Mouse (Mus musculus): ENCODE measurements around the gene Rfc2. TPM values are rescaled to one million over a fixed set of nuclear protein-coding genes. Genes with fewer than 3 reads are reported as not detected.
A peak's percentile ranks its signal among the peaks of the same experiment; 100 is the strongest.

Gene Rfc2
- polyA plus RNA-seq, 1 experiment from 2014 or later = 432 TPM

DNA sequence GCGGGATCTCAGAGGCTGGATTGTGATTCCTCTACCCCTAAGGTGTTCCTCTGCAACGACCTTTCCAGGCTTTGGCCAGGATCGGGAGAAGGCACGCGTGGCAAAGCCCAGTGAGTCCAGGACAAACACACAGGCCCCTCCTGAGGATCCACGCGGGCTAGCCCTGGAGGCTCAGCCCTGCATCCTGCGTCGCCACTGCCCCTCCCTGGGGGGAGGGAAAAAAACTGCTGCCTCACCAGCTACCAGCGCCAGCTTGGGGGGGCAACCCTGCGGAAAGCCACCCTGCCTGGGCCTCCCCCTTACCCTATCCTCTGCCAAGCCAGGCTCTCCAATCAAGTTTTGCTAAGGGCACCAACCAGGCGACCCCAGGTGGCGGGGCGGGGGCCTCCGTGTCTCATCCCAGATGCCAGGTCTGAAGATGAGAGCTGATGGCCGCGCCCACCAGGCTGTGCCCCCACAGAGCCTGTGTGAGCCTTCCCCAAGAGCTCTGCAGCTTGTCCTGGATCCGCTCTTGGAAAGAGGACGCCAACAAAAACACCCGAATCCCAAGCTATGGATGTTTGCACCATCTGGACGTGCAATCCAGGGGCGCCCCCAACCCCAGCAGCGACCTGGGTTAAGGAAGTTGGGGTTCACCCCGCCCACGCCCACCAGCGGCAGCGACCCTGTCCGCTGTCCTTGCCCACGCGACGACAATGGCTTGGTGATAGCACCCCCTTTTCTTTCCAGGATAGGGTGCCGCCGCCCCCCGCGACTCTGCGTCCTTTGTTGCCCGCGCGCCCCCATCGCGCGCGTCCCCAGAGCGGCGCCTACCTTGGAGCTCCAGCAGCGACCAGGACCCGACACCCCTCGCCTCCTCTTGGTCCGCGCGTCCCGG lies 29.7 kb upstream of the Rfc2 start:
- H3K27me3 ChIP-seq (ENCODE audit: low read depth, poor library complexity, severe bottlenecking) = 0 out of 2 replicates have a peak, but pooled peaks cover 3% of the 10 kb centered on the region
- no peaks in the 10 kb centered on the region for H3K9me3 ChIP-seq (replicated peaks)
- H3K27ac ChIP-seq (replicated peaks) = peak overlapping the region; percentile 94
- peaks cover 67% of the 10 kb centered on the region for H3K4me1 ChIP-seq
- DNase-seq (ENCODE audit: low spot score) = peak; percentile 53
- peak overlapping the region; percentile 95 for H3K4me3 ChIP-seq
- peaks cover 13% of the 10 kb centered on the region for H3K36me3 ChIP-seq
- WGBS = 2% methylated on average over 52 of the region's 52 CpGs

DNA sequence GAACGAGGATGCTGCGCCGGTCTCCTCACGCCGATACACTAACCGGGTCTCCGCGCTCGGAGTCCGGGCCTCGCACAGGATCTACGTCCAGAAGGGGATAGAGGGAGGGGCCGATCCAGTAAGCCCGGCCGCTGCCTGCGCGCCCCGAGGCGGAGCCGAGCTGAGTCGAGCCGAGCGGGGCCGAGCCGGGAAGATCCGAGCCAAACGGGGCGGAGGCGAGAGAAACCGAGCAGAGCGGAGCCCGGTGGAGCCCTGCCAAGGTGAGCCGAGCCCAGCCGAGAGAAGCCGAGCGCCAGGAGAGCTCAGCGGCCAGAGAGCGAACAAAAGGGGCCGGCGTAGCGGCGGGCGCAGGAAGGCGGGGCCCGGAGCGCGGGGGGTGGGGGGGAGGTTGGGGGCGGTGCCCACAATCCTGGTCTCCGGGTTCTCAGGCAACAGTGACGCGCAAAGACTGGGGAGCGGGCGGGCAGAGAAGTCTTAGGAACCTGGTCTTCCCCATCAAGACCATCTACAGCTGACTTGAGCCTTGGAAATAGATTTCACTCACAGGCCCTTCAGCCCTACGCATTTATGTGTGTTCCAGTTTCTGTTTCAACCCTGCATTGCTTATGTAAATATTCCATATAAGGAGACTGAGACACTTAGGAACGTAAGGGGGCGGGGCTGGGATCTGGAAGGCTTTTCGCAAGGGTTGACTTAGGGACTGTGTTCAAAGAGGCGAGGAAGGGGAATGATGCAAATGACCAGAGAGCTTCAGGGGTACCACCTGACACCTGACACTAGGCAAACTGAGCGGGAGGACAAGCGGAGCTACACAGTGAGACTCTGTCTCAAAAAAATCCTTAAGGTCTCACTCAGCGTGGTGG lies 28.8 kb upstream of the Rfc2 start, which contains the start of gene Clip2:
Clip2 (minus strand) TSS at position 325 of the 863 bp plus-strand sequence.
- H3K9me3 ChIP-seq (replicated peaks) = no peaks in the 10 kb centered on the region
- peaks cover 63% of the 10 kb centered on the region for H3K4me1 ChIP-seq
- H3K4me3 ChIP-seq = peak within 1 kb of the TSS; percentile 95
- under 1% methylated on average over 61 of the region's 61 CpGs for WGBS
- H3K36me3 ChIP-seq = peaks cover 13% of the 10 kb centered on the region
- 0 out of 2 replicates have a peak, but pooled peaks cover 3% of the 10 kb centered on the region for H3K27me3 ChIP-seq (ENCODE audit: low read depth, poor library complexity, severe bottlenecking)
- peak; percentile 93 for DNase-seq (ENCODE audit: low spot score)
- H3K27ac ChIP-seq (replicated peaks) = peak within 1 kb of the TSS; percentile 94

- Histone ChIP-seq H3K4me3 (no peak overlapping the region), H3K9me3 (replicated peaks) (no peaks in the 10 kb centered on the region), H3K27ac (replicated peaks) (no peak overlapping the region), H3K36me3 (peaks cover 6% of the 10 kb centered on the region; the same call in 1 of the 2 replicates), H3K4me1 (peaks cover 54% of the 10 kb centered on the region), H3K27me3 (ENCODE audit: low read depth, poor library complexity, severe bottlenecking) (0 out of 2 replicates have a peak, but pooled peaks cover 3% of the 10 kb centered on the region)
- no peak for DNase-seq (ENCODE audit: low spot score)
- whole genome bisulfite sequencing = 90% methylated on average over 5 of the region's 5 CpGs
These were observed 27.1 kb upstream of the Rfc2 start for GRCm38 (mm10) chr5:134553951-134554546.

- H3K9me3 ChIP-seq (replicated peaks) = no peaks in the 10 kb centered on the region
- H3K27me3 ChIP-seq (ENCODE audit: low read depth, poor library complexity, severe bottlenecking) = 0 out of 2 replicates have a peak, but pooled peaks cover 3% of the 10 kb centered on the region
- peaks cover 43% of the 10 kb centered on the region for H3K4me1 ChIP-seq
- H3K27ac ChIP-seq (replicated peaks) = peak overlapping the region; percentile 69
- H3K36me3 ChIP-seq = no peaks in the 10 kb centered on the region
- WGBS = 15% methylated on average over 20 of the region's 20 CpGs
- H3K4me3 ChIP-seq = peak overlapping the region; percentile 41
- peak; percentile 89 for DNase-seq (ENCODE audit: low spot score)
These were observed 25.6 kb upstream of the Rfc2 start for GRCm38 (mm10) chr5:134555463-134556164.

GRCm38 (mm10) chr5:134560071-134560449 lies 21.1 kb upstream of the Rfc2 start, which contains the start of gene Syna:
TSS of gene Syna (minus strand) at chr5:134560171.
- H3K27ac ChIP-seq (replicated peaks) = no peak within 1 kb of the TSS
- WGBS = 90% methylated on average over 7 of the region's 7 CpGs
- H3K27me3 ChIP-seq (ENCODE audit: low read depth, poor library complexity, severe bottlenecking) = no peaks in the 10 kb centered on the region
- no peaks in the 10 kb centered on the region for H3K36me3 ChIP-seq
- H3K4me3 ChIP-seq = no peak within 1 kb of the TSS
- DNase-seq (ENCODE audit: low spot score) = no peak
- peaks cover 12% of the 10 kb centered on the region for H3K4me1 ChIP-seq
- no peaks in the 10 kb centered on the region for H3K9me3 ChIP-seq (replicated peaks)

DNA sequence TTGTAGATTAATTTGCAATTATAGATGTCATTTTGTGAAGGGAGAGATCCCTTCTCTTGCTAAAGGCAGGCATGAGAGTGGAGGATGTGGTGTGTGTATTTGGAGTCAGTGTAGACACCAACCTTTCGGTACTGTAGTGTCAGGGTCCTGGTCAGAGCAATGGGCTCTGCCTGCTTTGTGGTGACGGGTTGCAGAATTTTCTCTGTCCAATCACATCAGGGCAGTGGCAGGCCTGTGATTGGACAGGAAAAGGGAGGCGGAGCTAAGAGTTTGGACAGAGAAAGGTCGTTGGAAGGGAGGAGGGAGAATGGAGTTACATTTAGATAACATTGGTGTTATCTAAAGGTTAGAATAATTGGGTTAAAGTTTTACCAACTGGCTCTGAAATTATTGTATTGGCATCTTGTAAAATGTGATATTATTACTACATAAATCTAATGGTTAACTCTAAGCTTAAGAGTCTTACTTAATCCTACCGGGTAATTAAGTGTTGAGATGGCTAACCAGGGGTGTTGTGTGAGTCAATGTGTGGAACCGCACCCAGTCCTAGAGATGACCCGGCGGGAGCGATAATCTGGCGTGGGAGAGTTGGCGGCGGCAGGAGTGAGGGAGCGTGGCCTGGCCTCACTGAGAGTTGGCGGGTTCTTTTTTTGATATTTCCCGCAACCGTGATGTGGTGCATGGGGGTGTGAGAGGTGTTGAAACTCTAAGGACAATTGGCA lies 20.6 kb upstream of the Rfc2 start:
- Histone ChIP-seq H3K36me3 (no peaks in the 10 kb centered on the region), H3K4me1 (peaks cover 7% of the 10 kb centered on the region), H3K27me3 (ENCODE audit: low read depth, poor library complexity, severe bottlenecking) (no peaks in the 10 kb centered on the region), H3K4me3 (no peak overlapping the region), H3K27ac (replicated peaks) (no peak overlapping the region), H3K9me3 (replicated peaks) (no peaks in the 10 kb centered on the region)
- DNase-seq (ENCODE audit: low spot score) = no peak
- WGBS = 80% methylated on average over 16 of the region's 16 CpGs

DNA sequence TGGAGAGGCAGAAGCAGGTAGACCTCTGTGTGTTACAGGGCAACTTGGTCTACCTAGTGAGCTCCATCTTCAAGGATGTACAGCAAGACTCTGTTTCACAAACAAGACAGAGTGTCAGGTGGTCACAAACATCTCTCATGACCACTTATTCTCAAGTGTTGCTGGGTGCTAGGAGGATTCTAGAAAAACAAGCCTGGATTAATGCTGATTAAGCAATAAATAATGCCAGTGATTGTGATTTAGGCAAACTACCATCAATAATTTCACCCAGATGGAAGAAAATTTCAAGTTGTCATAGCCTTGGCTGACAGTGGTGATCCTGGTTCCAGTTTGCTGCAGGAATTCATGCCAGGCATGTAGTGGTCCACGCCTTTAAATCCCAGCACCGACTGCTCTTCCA lies 16.9 kb upstream of the Rfc2 start:
- Histone ChIP-seq H3K27ac (replicated peaks) (no peak overlapping the region), H3K9me3 (replicated peaks) (no peaks in the 10 kb centered on the region), H3K36me3 (no peaks in the 10 kb centered on the region), H3K27me3 (ENCODE audit: low read depth, poor library complexity, severe bottlenecking) (no peaks in the 10 kb centered on the region), H3K4me3 (no peak overlapping the region), H3K4me1 (peaks cover 15% of the 10 kb centered on the region)
- WGBS = 96% methylated on average over 2 of the region's 2 CpGs
- DNase-seq (ENCODE audit: low spot score) = no peak

GRCm38 (mm10) chr5:134565696-134566095 lies 15.5 kb upstream of the Rfc2 start:
- H3K4me1 ChIP-seq = peaks cover 15% of the 10 kb centered on the region
- 91% methylated on average over 6 of the region's 6 CpGs for WGBS
- no peak for DNase-seq (ENCODE audit: low spot score)
- no peak overlapping the region for H3K4me3 ChIP-seq
- H3K27me3 ChIP-seq (ENCODE audit: low read depth, poor library complexity, severe bottlenecking) = no peaks in the 10 kb centered on the region
- no peaks in the 10 kb centered on the region for H3K9me3 ChIP-seq (replicated peaks)
- no peaks in the 10 kb centered on the region for H3K36me3 ChIP-seq
- H3K27ac ChIP-seq (replicated peaks) = no peak overlapping the region

DNA sequence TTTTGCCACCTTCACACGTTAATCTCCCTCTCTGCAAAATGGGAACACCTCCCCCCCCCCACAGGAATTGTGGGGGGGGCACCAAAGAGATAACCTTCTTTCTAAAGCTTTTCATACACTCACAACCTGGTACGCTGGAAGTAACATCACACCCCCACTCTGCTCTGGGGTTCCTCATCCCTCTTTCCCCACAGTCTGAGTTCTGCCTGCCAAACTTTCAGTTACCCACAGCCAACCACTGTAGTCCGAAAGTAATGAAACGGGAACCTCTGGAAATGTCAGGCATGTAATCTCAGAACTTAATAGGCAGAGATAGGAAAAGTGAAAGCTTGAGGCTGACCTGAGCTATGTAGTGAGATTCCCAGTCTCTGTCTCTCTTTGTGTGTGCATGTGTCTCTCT lies 13.7 kb upstream of the Rfc2 start:
- no peak overlapping the region for H3K27ac ChIP-seq (replicated peaks)
- DNase-seq (ENCODE audit: low spot score) = no peak
- WGBS = 93% methylated on average over 4 of the region's 4 CpGs

GRCm38 (mm10) chr5:134568030-134568429 lies 13.1 kb upstream of the Rfc2 start:
- H3K27ac ChIP-seq (replicated peaks) = no peak overlapping the region
- 0 out of 2 replicates have a peak, but pooled peaks cover 2% of the 10 kb centered on the region for H3K9me3 ChIP-seq (replicated peaks)
- H3K4me1 ChIP-seq = peaks cover 31% of the 10 kb centered on the region
- 66% methylated on average over 3 of the region's 3 CpGs for WGBS
- DNase-seq (ENCODE audit: low spot score) = no peak
- no peaks in the 10 kb centered on the region for H3K36me3 ChIP-seq
- peaks cover 7% of the 10 kb centered on the region for H3K27me3 ChIP-seq (ENCODE audit: low read depth, poor library complexity, severe bottlenecking)
- H3K4me3 ChIP-seq = no peak overlapping the region

More for the DNA sequence above, 13.7 kb upstream of the Rfc2 start:
- H3K4me3 ChIP-seq = no peak overlapping the region
- H3K4me1 ChIP-seq = peaks cover 28% of the 10 kb centered on the region
- no peaks in the 10 kb centered on the region for H3K36me3 ChIP-seq
- 0 out of 2 replicates have a peak, but pooled peaks cover 2% of the 10 kb centered on the region for H3K9me3 ChIP-seq (replicated peaks)
- H3K27me3 ChIP-seq (ENCODE audit: low read depth, poor library complexity, severe bottlenecking) = peaks cover under 1% of the 10 kb centered on the region

- DNase-seq (ENCODE audit: low spot score) = no peak
- Histone ChIP-seq H3K4me1 (peaks cover 31% of the 10 kb centered on the region), H3K27me3 (ENCODE audit: low read depth, poor library complexity, severe bottlenecking) (peaks cover 9% of the 10 kb centered on the region), H3K36me3 (no peaks in the 10 kb centered on the region), H3K27ac (replicated peaks) (peak overlapping the region; percentile 49; the same call in 1 of the 2 replicates), H3K4me3 (no peak overlapping the region), H3K9me3 (replicated peaks) (0 out of 2 replicates have a peak, but pooled peaks cover 2% of the 10 kb centered on the region)
- WGBS = 71% methylated on average over 8 of the region's 8 CpGs
These were observed 12.1 kb upstream of the Rfc2 start for GRCm38 (mm10) chr5:134568964-134569491.
